8 mouse cellular contexts compared by ENCODE assay signal in genomic region chr9:119067601-119068000, GRCm38 (mm10). TPM values are rescaled to one million over a fixed set of nuclear protein-coding genes. Genes with fewer than 3 reads are reported as not detected.
DNase-seq lines count a peak whose midpoint lies in the region; ATAC-seq and TF ChIP-seq lines count a peak whose summit lies in the region.

No protein-coding gene starts in this region.

- 1% methylated on average over 6 of the region's 6 CpGs for WGBS in heart, embryonic 12.5 days
- WGBS in intestine, embryonic 14.5 days: 1% methylated on average over 6 of the region's 6 CpGs
- WGBS in midbrain, embryonic 15.5 days: 5% methylated on average over 6 of the region's 6 CpGs
- 7% methylated on average over 6 of the region's 6 CpGs for WGBS in spleen, adult 2 months

- H3K9ac ChIP-seq in heart, embryonic 12.5 days: no peak overlapping the region
- no peak overlapping the region for H3K9ac ChIP-seq in intestine, embryonic 14.5 days (ENCODE audit: low read length)
- no peak overlapping the region for H3K9ac ChIP-seq in midbrain, embryonic 15.5 days

- H3K27me3 ChIP-seq in heart, embryonic 12.5 days (replicated peaks): 0 out of 2 replicates have a peak, but pooled peaks cover 3% of the 10 kb centered on the region
- no peaks in the 10 kb centered on the region for H3K27me3 ChIP-seq in intestine, embryonic 14.5 days (replicated peaks; ENCODE audit: control insufficient read depth, insufficient read depth, low read length)
- 0 out of 2 replicates have a peak, but pooled peaks cover 4% of the 10 kb centered on the region for H3K27me3 ChIP-seq in midbrain, embryonic 15.5 days (replicated peaks)
- no peaks in the 10 kb centered on the region for H3K27me3 ChIP-seq in spleen, adult 2 months (ENCODE audit: control insufficient read depth, insufficient read depth, low read length)

- no peak for TF ChIP-seq POLR2A in spleen, adult 2 months (IDR thresholded peaks at IDR 0.05; ENCODE audit: low read depth, low read length)

- no peak for ATAC-seq in heart, embryonic 12.5 days (ENCODE audit: insufficient number of reproducible peaks, low FRiP score)
- no peak; the same call in 1 of the 2 replicates for ATAC-seq in intestine, embryonic 14.5 days (replicated peaks; ENCODE audit: low FRiP score, low TSS enrichment, low read depth)
- 0 out of 2 replicates have a peak, but pooled peaks have one; percentile 38 for ATAC-seq in midbrain, embryonic 15.5 days (replicated peaks)

- H3K4me2 ChIP-seq in heart, embryonic 12.5 days: no peak overlapping the region
- H3K4me2 ChIP-seq in intestine, embryonic 14.5 days (ENCODE audit: low read length): no peak overlapping the region
- H3K4me2 ChIP-seq in midbrain, embryonic 15.5 days: no peak overlapping the region

- H3K36me3 ChIP-seq in heart, embryonic 12.5 days: peaks cover 14% of the 10 kb centered on the region
- peaks cover 15% of the 10 kb centered on the region for H3K36me3 ChIP-seq in intestine, embryonic 14.5 days (ENCODE audit: control insufficient read depth, insufficient read depth, low read length)
- H3K36me3 ChIP-seq in midbrain, embryonic 15.5 days (replicated peaks): peaks cover 4% of the 10 kb centered on the region; the same call in 1 of the 2 replicates
- H3K36me3 ChIP-seq in spleen, adult 2 months (ENCODE audit: control insufficient read depth, insufficient read depth, low read length): no peaks in the 10 kb centered on the region

- peaks cover 23% of the 10 kb centered on the region for H3K4me1 ChIP-seq in heart, embryonic 12.5 days (replicated peaks)
- H3K4me1 ChIP-seq in intestine, embryonic 14.5 days (replicated peaks; ENCODE audit: control insufficient read depth, insufficient read depth, low read length): 0 out of 2 replicates have a peak, but pooled peaks cover 8% of the 10 kb centered on the region
- no peaks in the 10 kb centered on the region for H3K4me1 ChIP-seq in midbrain, embryonic 15.5 days
- H3K4me1 ChIP-seq in spleen, adult 2 months (ENCODE audit: control insufficient read depth, insufficient read depth, insufficient read length): no peaks in the 10 kb centered on the region

- peak; percentile 74; the same call in 1 of the 2 replicates for TF ChIP-seq CTCF in spleen, adult 2 months (IDR thresholded peaks at IDR 0.05; ENCODE audit: extremely low read depth, insufficient read depth, insufficient read length, insufficient replicate concordance)

- H3K4me3 ChIP-seq in heart, embryonic 12.5 days: no peak overlapping the region
- H3K4me3 ChIP-seq in intestine, embryonic 14.5 days (ENCODE audit: low read depth, low read length): no peak overlapping the region
- no peak overlapping the region for H3K4me3 ChIP-seq in midbrain, embryonic 15.5 days
- no peak overlapping the region for H3K4me3 ChIP-seq in spleen, adult 2 months (ENCODE audit: extremely low read depth, insufficient read depth, insufficient read length)

- intact Hi-C loops in left cerebral cortex, postnatal 36 days (cut with DNase I): loop anchor here (1.0 to 10.0 kb wide), 2 partner anchors 147 to 473 kb away; no protein-coding TSS in a partner anchor

- DNase-seq in heart, adult 18-20 months: peak; percentile 78 to 89
- peak; percentile 60 for DNase-seq in cerebellum, adult 9-10 months
- DNase-seq in frontal cortex, postnatal 25 days (ENCODE audit: low spot score in 2 of 2): peak; percentile 80 to 85
- peak; percentile 93 for DNase-seq in intestine, embryonic 14.5 days (ENCODE audit: low spot score)
- DNase-seq in left cerebral cortex, postnatal 36 days (ENCODE audit: low spot score in 2 of 2): peak; percentile 77 to 81
- peak in 1 of 2 experiments; percentile 44 for DNase-seq in spleen, adult 2 months (ENCODE audit: low read depth in 1 of 2, low spot score in 2 of 2)

- H3K27ac ChIP-seq in heart, embryonic 12.5 days (ENCODE audit: poor library complexity, severe bottlenecking): no peak overlapping the region
- no peak overlapping the region for H3K27ac ChIP-seq in intestine, embryonic 14.5 days (ENCODE audit: low read depth)
- H3K27ac ChIP-seq in midbrain, embryonic 15.5 days: no peak overlapping the region
- no peak overlapping the region for H3K27ac ChIP-seq in spleen, adult 2 months (ENCODE audit: insufficient read depth, low read length)

- H3K9me3 ChIP-seq in heart, embryonic 12.5 days (replicated peaks): no peaks in the 10 kb centered on the region
- H3K9me3 ChIP-seq in intestine, embryonic 14.5 days (ENCODE audit: control insufficient read depth, low read length): no peaks in the 10 kb centered on the region
- no peaks in the 10 kb centered on the region for H3K9me3 ChIP-seq in midbrain, embryonic 15.5 days

RNA-seq across cellular contexts. Expression of gene Vill, which starts 15.0 kb away (rescaled TPM):
- 1 to 10 TPM in 1 of 2 experiments, under 1 TPM in 1; 0.42 to 1.3 TPM for total RNA-seq in heart, adult 18-20 months (2021)
- polyA plus RNA-seq in heart, embryonic 12.5 days (2016; fragmentation: Nextera tagmentation; extraction: Ambion mirVana): 14.3 and 15.3 TPM in 2 replicates
- polyA plus RNA-seq in intestine, embryonic 14.5 days (2014; fragmentation: Nextera tagmentation; extraction: Ambion mirVana): 26.2 and 27.4 TPM in 2 replicates
- 1 to 10 TPM; 5.1 to 9.6 TPM for total RNA-seq in left cerebral cortex, postnatal 36 days (2021)
- polyA plus RNA-seq in midbrain, embryonic 15.5 days (2015; fragmentation: Nextera tagmentation; extraction: Ambion mirVana): 3.0 and 3.6 TPM in 2 replicates
- 7.2 and 12.0 TPM in 2 replicates for polyA plus RNA-seq in spleen, adult 2 months (2012; rRNA removed)

RNA-seq across cellular contexts. Expression of gene Plcd1, which starts 25.7 kb away (rescaled TPM):
- 10 to 100 TPM; 14.1 to 16.5 TPM for total RNA-seq in heart, adult 18-20 months (2021)
- polyA plus RNA-seq in heart, embryonic 12.5 days (2016; fragmentation: Nextera tagmentation; extraction: Ambion mirVana): 19.1 and 20.7 TPM in 2 replicates
- polyA plus RNA-seq in intestine, embryonic 14.5 days (2014; fragmentation: Nextera tagmentation; extraction: Ambion mirVana): 22.1 and 30.3 TPM in 2 replicates
- total RNA-seq in left cerebral cortex, postnatal 36 days (2021): 10 to 100 TPM; 12.6 to 14.9 TPM
- polyA plus RNA-seq in midbrain, embryonic 15.5 days (2015; fragmentation: Nextera tagmentation; extraction: Ambion mirVana): 15.6 and 16.4 TPM in 2 replicates
- polyA plus RNA-seq in spleen, adult 2 months (2012; rRNA removed): 6.3 and 6.5 TPM in 2 replicates

RNA-seq across cellular contexts. Expression of gene Dlec1, which starts 34.7 kb away (rescaled TPM):
- under 1 TPM in 1 of 2 experiments, not detected in 1; 0.64 TPM for total RNA-seq in heart, adult 18-20 months (2021)
- 0.49 and 0.55 TPM in 2 replicates for polyA plus RNA-seq in heart, embryonic 12.5 days (2016; fragmentation: Nextera tagmentation; extraction: Ambion mirVana)
- 0.37 and 0.67 TPM in 2 replicates for polyA plus RNA-seq in intestine, embryonic 14.5 days (2014; fragmentation: Nextera tagmentation; extraction: Ambion mirVana)
- 1 to 10 TPM; 4.1 to 5.1 TPM for total RNA-seq in left cerebral cortex, postnatal 36 days (2021)
- polyA plus RNA-seq in midbrain, embryonic 15.5 days (2015; fragmentation: Nextera tagmentation; extraction: Ambion mirVana): 0.94 and 1.0 TPM in 2 replicates
- polyA plus RNA-seq in spleen, adult 2 months (2012; rRNA removed): 0.32 and 0.65 TPM in 2 replicates
